Mouse (Mus musculus) ES-Bruce4 (cell line): ENCODE results near the gene Fgfr2.

Experiments used
- CTCF ChIP-seq: IDR thresholded peaks from one replicate; pipeline ENCODE4 v1.8.1; 2011; ENCODE audit warnings: low read depth, low read length
- POLR2A ChIP-seq: IDR thresholded peaks from one replicate; pipeline ENCODE4 v1.8.1; 2011; ENCODE audit warnings: low read length; ENCODE audit not compliant: insufficient read depth

- TF ChIP-seq CTCF: no peak
- TF ChIP-seq POLR2A: no peak
These were observed 1865.8 kb downstream of the Fgfr2 start for GRCm38 (mm10) chr7:131257309-131257708.
